26 mouse cellular contexts compared by ENCODE assay signal in genomic region chr4:55443489-55443888, GRCm38 (mm10).
DNase-seq lines count a peak whose midpoint lies in the region; ATAC-seq and TF ChIP-seq lines count a peak whose summit lies in the region.
"Had no signal": no experiment of that assay in that cellular context is flagged by ENCODE, and none has a peak within 500 bp of the region (broad histone marks: within the 10 kb centered on the region; RNA-seq: fewer than 3 reads in every experiment).

No protein-coding gene starts in this region.

- DNase-seq in A20 (ENCODE audit: low read depth, low spot score) (peak; percentile 74), CH12.LX (ENCODE audit: extremely low read depth) (peak; percentile 55)
- peak; percentile 91 for DNase-seq in induced T-regulatory cell, adult 2 months (ENCODE audit: low read depth)
- peak; percentile 34 for DNase-seq in thymus, postnatal 0 days (ENCODE audit: low spot score)
- DNase-seq in cerebellum, adult 11 months = no peak
- no peak for DNase-seq in liver, embryonic 11.5 days (ENCODE audit: low spot score)
- no peak for DNase-seq in lung, postnatal 4 days
- DNase-seq in stomach, postnatal 0 days (ENCODE audit: low spot score) = no peak
- DNase-seq: adrenal gland, adult 8-10 months; B cell, adult 2 months; cerebellum, postnatal 10 days; heart, postnatal 10 days; kidney, postnatal 4 days; layer of hippocampus, postnatal 36 days; retina, postnatal 1 day had no signal

- no peaks in the 10 kb centered on the region for H3K79me2 ChIP-seq in CH12.LX (replicated peaks; ENCODE audit: control insufficient read depth, extremely low read depth, insufficient read depth, poor library complexity, severe bottlenecking)

- dilution Hi-C loops in CH12.LX (cut with MboI; ENCODE audit: extremely low pct_ligation_motif_present, extremely low pct_unique_long_range_greater_than_20kb, low sequenced_read_pairs) = no loop called here

- no peak for TF ChIP-seq POLR2A in CH12.LX (IDR thresholded peaks at IDR 0.05; ENCODE audit: low read depth, low read length)

- H3K4me1 ChIP-seq in CH12.LX (ENCODE audit: control insufficient read depth in 1 of 2, insufficient read depth in 2 of 2) = peaks cover 6 to 22% of the 10 kb centered on the region in 2 experiments
- no peaks in the 10 kb centered on the region for H3K4me1 ChIP-seq in liver, embryonic 11.5 days (replicated peaks; ENCODE audit: control insufficient read depth, insufficient read depth, low read length)
- no peaks in the 10 kb centered on the region for H3K4me1 ChIP-seq in stomach, postnatal 0 days (replicated peaks; ENCODE audit: control insufficient read depth, insufficient read depth)
- H3K4me1 ChIP-seq: embryonic facial prominence, embryonic 12.5 days; forebrain, embryonic 13.5 days; hindbrain, embryonic 13.5 days; kidney, embryonic 15.5 days; limb, embryonic 13.5 days; liver, embryonic 15.5 days; midbrain, embryonic 13.5 days had no signal

- no peaks in the 10 kb centered on the region for H3K9me3 ChIP-seq in CH12.LX (replicated peaks; ENCODE audit: low read length)
- H3K9me3 ChIP-seq in liver, embryonic 11.5 days (ENCODE audit: control insufficient read depth, low read length) = no peaks in the 10 kb centered on the region
- H3K9me3 ChIP-seq in stomach, postnatal 0 days (ENCODE audit: control insufficient read depth, low read length) = no peaks in the 10 kb centered on the region
- H3K9me3 ChIP-seq: embryonic facial prominence, embryonic 12.5 days; forebrain, embryonic 13.5 days; hindbrain, embryonic 13.5 days; kidney, embryonic 15.5 days; limb, embryonic 13.5 days; liver, embryonic 15.5 days; midbrain, embryonic 13.5 days had no signal

- no peaks in the 10 kb centered on the region for H3K36me3 ChIP-seq in CH12.LX (replicated peaks in 1 of 2; ENCODE audit: control insufficient read depth in 1 of 2, insufficient read depth in 1 of 2, low read length in 1 of 2)
- no peaks in the 10 kb centered on the region for H3K36me3 ChIP-seq in liver, embryonic 11.5 days (ENCODE audit: control insufficient read depth, insufficient read depth, low read length)
- H3K36me3 ChIP-seq in stomach, postnatal 0 days (ENCODE audit: control insufficient read depth, insufficient read depth, low read length) = no peaks in the 10 kb centered on the region
- H3K36me3 ChIP-seq: embryonic facial prominence, embryonic 12.5 days; hindbrain, embryonic 13.5 days; kidney, embryonic 15.5 days; limb, embryonic 13.5 days; liver, embryonic 15.5 days; midbrain, embryonic 13.5 days had no signal

- H3K9ac ChIP-seq in CH12.LX (ENCODE audit: insufficient read depth, low read depth) = no peak overlapping the region
- no peak overlapping the region for H3K9ac ChIP-seq in liver, embryonic 11.5 days (ENCODE audit: low read depth, low read length)
- H3K9ac ChIP-seq in stomach, postnatal 0 days (ENCODE audit: low read length) = no peak overlapping the region
- H3K9ac ChIP-seq: embryonic facial prominence, embryonic 12.5 days; forebrain, embryonic 13.5 days; hindbrain, embryonic 13.5 days; kidney, embryonic 15.5 days; limb, embryonic 13.5 days; liver, embryonic 15.5 days; midbrain, embryonic 13.5 days had no signal

- no peak for TF ChIP-seq CTCF in CH12.LX (conservative IDR thresholded peaks at IDR 0.05 in 1 of 2, IDR thresholded peaks at IDR 0.05 in 1 of 2; ENCODE audit: low read depth in 2 of 2, low read length in 2 of 2)
- no peak for TF ChIP-seq CTCF in stomach, postnatal 0 days (IDR thresholded peaks at IDR 0.05; ENCODE audit: low read depth)

- ATAC-seq in liver, embryonic 11.5 days (replicated peaks; ENCODE audit: low FRiP score) = no peak
- no peak for ATAC-seq in stomach, postnatal 0 days (ENCODE audit: low FRiP score, low TSS enrichment)
- ATAC-seq: forebrain, embryonic 13.5 days; intestine, embryonic 16.5 days; midbrain, embryonic 13.5 days had no signal

- in situ Hi-C loops in CH12.LX (cut with MboI; ENCODE audit: low pct_ligation_motif_present, low pct_unique_long_range_greater_than_20kb, low sequenced_read_pairs) = no loop called here

- 83% methylated on average over 9 of the region's 9 CpGs for WGBS in liver, embryonic 11.5 days
- WGBS in stomach, postnatal 0 days = 62% methylated on average over 9 of the region's 9 CpGs

- H3K27ac ChIP-seq in CH12.LX (ENCODE audit: insufficient read depth, low read depth) = no peak overlapping the region
- H3K27ac ChIP-seq in liver, embryonic 11.5 days (ENCODE audit: low read depth, low read length) = no peak overlapping the region
- no peak overlapping the region for H3K27ac ChIP-seq in stomach, postnatal 0 days (replicated peaks)
- H3K27ac ChIP-seq: embryonic facial prominence, embryonic 12.5 days; forebrain, embryonic 13.5 days; hindbrain, embryonic 13.5 days; kidney, embryonic 15.5 days; limb, embryonic 13.5 days; liver, embryonic 15.5 days; midbrain, embryonic 13.5 days had no signal

- H3K4me3 ChIP-seq in CH12.LX (replicated peaks in 1 of 3; ENCODE audit: low read depth in 2 of 3, low read length in 2 of 3, poor library complexity in 1 of 3) = peak overlapping the region in 1 of 3 experiments; percentile 25
- H3K4me3 ChIP-seq in liver, embryonic 11.5 days (ENCODE audit: low read depth, low read length) = no peak overlapping the region
- H3K4me3 ChIP-seq in stomach, postnatal 0 days (ENCODE audit: low read depth, low read length) = no peak overlapping the region
- H3K4me3 ChIP-seq: embryonic facial prominence, embryonic 12.5 days; erythroblast, embryonic 14.5 days; forebrain, embryonic 13.5 days; hindbrain, embryonic 13.5 days; kidney, embryonic 15.5 days; limb, embryonic 13.5 days; liver, embryonic 15.5 days; midbrain, embryonic 13.5 days; myocyte had no signal

- H3K27me3 ChIP-seq in CH12.LX (replicated peaks) = no peaks in the 10 kb centered on the region
- no peaks in the 10 kb centered on the region for H3K27me3 ChIP-seq in liver, embryonic 11.5 days (replicated peaks; ENCODE audit: control insufficient read depth, insufficient read depth, low read length)
- no peaks in the 10 kb centered on the region for H3K27me3 ChIP-seq in stomach, postnatal 0 days (ENCODE audit: control insufficient read depth, insufficient read depth, low read length)
- H3K27me3 ChIP-seq: embryonic facial prominence, embryonic 12.5 days; forebrain, embryonic 13.5 days; hindbrain, embryonic 13.5 days; kidney, embryonic 15.5 days; limb, embryonic 13.5 days; liver, embryonic 15.5 days; midbrain, embryonic 13.5 days had no signal

- no peak for TF ChIP-seq RAD21 in CH12.LX (IDR thresholded peaks at IDR 0.05; ENCODE audit: low read depth, low read length)

- 0 out of 2 replicates have a peak, but pooled peaks have one; percentile 50 for TF ChIP-seq EP300 in CH12.LX (IDR thresholded peaks at IDR 0.05; ENCODE audit: low read length)
- TF ChIP-seq EP300 in stomach, postnatal 0 days (optimal IDR thresholded peaks at IDR 0.05) = no peak

- H3K4me2 ChIP-seq in CH12.LX (ENCODE audit: insufficient read depth, low read depth, poor library complexity, severe bottlenecking) = peak overlapping the region; percentile 27; the same call in 1 of the 2 replicates
- H3K4me2 ChIP-seq in liver, embryonic 11.5 days = no peak overlapping the region
- no peak overlapping the region for H3K4me2 ChIP-seq in stomach, postnatal 0 days (replicated peaks; ENCODE audit: low read depth)
- H3K4me2 ChIP-seq: embryonic facial prominence, embryonic 12.5 days; forebrain, embryonic 13.5 days; heart, embryonic 11.5 days; hindbrain, embryonic 13.5 days; kidney, embryonic 15.5 days; limb, embryonic 13.5 days; liver, embryonic 15.5 days; midbrain, embryonic 13.5 days had no signal

TF ChIP-seq in CH12.LX, 34 proteins besides CTCF, POLR2A, EP300 and RAD21:
- TF ChIP-seq IRF4 (IDR thresholded peaks at IDR 0.05; ENCODE audit: low read depth, low read length) = peak; percentile 70; the same call in 1 of the 2 replicates
- peak; percentile 31; the same call in 1 of the 2 replicates for TF ChIP-seq ETS1 (conservative IDR thresholded peaks at IDR 0.05; ENCODE audit: low read depth, low read length)
- TF ChIP-seq TBP (conservative IDR thresholded peaks at IDR 0.05; ENCODE audit: low read depth, low read length) = no peak
- TF ChIP-seq JUN (IDR thresholded peaks at IDR 0.05; ENCODE audit: insufficient read depth, low read depth, low read length) = no peak
- TF ChIP-seq BHLHE40 (IDR thresholded peaks at IDR 0.05; ENCODE audit: low read depth, low read length) = peak; percentile 29; the same call in 1 of the 2 replicates
- TF ChIP-seq TCF12 (IDR thresholded peaks at IDR 0.05; ENCODE audit: low read depth, low read length) = peak; percentile 52; the same call in 1 of the 2 replicates

Comparison
In these comparisons a context has a peak if more than half of its experiments do, and no peak if none do; other contexts are left out.
1. DNase-seq: peak in A20 (single experiment), CH12.LX (single experiment), induced T-regulatory cell, adult 2 months (single experiment) and thymus, postnatal 0 days (single experiment); none in cerebellum, adult 11 months (single experiment), liver, embryonic 11.5 days (single experiment), lung, postnatal 4 days (0 of 2) and stomach, postnatal 0 days (single experiment).